Mouse (Mus musculus): ENCODE data around the gene Fam126a.

The Fam126a gene

GRCm38 (mm10) chr5:23990001-23990400 is 40.5 kb downstream of the Fam126a start:
- no peak for DNase-seq

DNA sequence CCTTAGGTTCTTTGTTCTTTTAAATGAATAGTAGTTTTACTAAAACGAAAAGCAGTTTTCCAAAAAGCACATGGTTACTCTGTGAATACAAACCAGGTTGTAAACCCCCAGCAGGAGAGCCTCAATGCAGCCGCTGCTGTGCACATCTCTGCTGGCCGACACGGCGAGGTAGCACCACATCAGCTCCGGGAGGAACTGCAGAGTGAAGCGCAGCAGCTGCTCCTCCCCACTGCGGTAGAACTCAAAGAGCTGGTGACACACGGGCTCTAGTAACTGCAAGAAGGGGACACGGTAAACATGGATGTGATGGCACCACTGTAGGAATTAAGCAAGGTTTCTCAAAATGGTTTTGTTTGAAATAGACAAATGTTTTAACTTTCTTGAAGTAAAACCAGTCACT is 42.7 kb downstream of the Fam126a start:
- no peak for DNase-seq

DNA sequence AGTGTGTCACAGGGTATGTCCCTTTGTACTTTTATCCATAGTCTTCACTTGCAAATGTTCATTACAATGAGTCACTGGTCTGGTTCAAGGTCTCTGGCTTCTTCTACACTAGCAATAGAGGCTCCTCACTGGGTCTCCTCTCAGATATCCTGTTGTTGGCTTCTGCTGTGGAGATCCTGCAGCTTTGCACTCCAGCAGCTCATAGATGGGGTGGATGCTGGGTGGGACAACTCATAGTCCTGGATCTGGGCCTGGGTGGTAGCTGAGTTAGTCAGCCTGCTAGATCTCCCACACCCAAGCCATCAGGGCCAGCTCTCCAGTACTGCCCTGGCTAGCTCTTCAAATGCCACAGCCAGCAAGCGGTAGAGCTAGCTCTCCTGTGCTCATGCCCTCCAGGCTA is 48.4 kb downstream of the Fam126a start:
- DNase-seq = no peak

- DNase-seq = peak; percentile 26
Observed at GRCm38 (mm10) chr5:23978516-23978915, 52.0 kb downstream of the Fam126a start.

DNA sequence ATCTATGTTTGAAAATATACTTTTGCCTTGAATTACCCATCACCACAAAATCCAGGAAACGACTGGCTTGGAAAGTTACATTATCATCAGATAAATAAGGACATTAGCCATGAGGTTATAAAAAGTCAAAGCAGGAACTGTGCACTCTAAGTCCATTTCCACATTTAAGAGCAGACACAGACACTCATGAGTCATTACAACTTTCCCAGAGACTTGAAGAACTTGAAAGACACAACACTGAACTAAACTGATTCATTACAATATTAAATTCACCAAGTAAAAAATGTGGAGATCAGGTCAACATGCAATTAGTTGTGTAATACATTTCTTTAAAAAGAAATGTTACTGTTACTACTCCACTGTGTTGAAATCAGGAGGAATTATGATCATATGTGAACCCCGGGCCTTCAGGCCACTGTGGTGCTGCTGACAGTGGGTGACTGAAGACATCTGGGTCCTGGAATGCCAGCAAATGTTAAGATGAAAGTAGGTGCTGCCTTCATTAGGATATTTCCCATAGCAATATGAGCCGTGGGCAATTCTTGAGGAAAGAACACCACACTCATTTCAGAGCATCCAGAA is 55.4 kb downstream of the Fam126a start:
- DNase-seq = peak; percentile 46

GRCm38 (mm10) chr5:23967705-23968104 is 62.8 kb downstream of the Fam126a start:
- DNase-seq = peak; percentile 41

DNA sequence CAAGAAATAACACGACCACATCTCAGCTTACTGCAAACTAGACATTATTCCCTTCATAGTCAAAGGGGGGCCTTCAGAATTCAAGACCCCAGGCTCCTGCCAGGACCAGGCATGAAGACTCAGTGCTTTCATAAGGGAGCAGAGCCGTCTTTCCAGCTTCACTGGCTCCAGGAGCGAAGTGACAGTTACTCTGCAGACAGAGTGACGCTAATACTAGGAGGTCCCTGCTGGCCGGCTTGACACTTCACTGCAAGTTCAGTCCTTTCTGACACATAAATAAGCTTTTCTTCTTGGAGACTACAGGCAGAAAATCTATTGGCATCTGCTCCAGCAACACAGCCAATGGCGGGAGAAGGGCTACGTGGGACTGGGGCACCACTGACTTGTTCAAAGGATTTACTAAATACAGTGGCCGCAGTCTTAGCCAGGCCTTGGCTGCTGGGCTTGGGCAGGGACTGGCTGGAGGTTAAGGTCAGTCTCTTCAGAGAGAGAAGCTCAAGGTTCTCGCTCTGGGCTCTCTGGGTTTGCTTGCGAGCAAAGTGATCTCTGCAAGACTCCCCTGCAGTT is 65.8 kb downstream of the Fam126a start:
- no peak for DNase-seq

- no peak for DNase-seq
Observed at GRCm38 (mm10) chr5:23953047-23953446, 77.4 kb downstream of the Fam126a start.

GRCm38 (mm10) chr5:23948071-23948470 is 82.4 kb downstream of the Fam126a start:
- DNase-seq = no peak

DNA sequence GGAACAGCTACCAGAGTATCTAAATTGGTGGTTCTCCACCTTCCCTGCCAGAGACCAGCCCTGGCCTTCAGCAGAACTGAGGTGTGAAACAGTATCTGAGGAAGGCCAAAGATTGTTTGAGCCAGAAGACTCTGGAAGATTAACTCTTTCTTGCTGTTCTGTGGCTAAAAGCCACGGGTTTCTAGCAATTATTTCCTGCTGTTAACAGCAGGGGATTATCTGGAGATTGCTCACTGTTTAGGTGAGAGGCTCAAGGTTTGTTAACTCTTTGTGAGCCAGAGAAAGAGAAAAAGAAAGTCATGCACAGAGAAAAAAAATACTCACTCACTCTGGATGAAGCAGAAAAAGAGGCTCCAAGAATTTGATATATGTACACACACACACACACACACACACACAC is 85.4 kb downstream of the Fam126a start:
- DNase-seq = no peak

DNA sequence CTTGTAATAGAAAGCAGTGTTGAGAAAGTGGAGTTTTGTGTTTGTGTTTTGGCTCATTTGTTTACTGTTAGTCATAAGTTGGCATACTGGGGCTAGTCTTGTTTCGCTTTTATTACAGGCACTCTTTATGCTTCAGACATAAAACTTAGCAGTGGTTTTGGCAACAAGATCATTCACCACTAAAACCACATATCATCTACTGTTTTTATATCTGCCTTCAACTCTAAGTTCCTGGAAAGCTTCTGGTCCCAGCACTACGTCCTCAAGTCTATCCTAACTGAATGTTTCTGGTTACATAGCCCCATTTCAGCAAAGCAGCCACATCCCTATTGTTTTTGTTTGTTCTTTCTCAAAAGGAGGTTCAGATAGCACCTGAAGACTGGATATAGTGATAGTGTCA is 87.0 kb downstream of the Fam126a start:
- no peak for DNase-seq

DNA sequence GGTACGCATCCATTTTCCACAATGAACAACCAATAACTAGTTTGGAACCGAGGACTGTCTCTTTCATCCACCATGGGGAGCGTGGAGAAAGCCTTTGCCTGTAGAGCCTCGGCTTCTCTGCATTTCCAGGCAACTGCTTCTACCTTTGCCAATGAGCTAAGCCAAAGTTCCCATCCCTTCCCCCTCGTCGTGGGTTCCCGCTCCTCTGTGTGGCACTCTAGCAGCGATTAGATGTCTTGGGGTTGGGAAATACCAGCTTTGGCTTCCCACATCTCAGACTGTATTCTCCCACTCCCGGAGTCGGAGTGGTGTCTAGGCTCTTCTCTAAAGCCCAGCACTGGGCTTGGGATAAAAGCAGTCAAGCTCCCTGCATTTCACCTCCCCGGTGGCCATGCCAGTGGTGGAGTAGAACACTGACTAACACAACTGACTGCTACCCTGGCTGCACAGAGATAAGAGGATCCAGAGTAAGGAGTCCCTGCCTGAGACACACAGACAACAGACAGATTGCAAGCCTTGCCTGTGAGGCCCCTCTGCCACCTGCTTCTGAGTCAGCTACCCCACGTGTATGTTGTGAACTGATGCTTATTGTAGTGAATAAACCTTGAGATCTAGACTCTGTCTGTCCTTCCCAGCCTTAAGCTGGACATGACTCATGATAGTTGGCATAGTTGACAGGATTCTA is 106.9 kb downstream of the Fam126a start:
- DNase-seq = no peak

- no peak for DNase-seq
Observed at GRCm38 (mm10) chr5:23922516-23923291, 107.8 kb downstream of the Fam126a start.

GRCm38 (mm10) chr5:23921316-23921715 is 109.2 kb downstream of the Fam126a start:
- no peak for DNase-seq

- DNase-seq = peak; percentile 23
Observed at GRCm38 (mm10) chr5:23919892-23920731, 110.4 kb downstream of the Fam126a start.

GRCm38 (mm10) chr5:23917301-23917700 is 113.2 kb downstream of the Fam126a start:
- no peak for DNase-seq

GRCm38 (mm10) chr5:23911556-23911955 is 118.9 kb downstream of the Fam126a start:
- no peak for DNase-seq

DNA sequence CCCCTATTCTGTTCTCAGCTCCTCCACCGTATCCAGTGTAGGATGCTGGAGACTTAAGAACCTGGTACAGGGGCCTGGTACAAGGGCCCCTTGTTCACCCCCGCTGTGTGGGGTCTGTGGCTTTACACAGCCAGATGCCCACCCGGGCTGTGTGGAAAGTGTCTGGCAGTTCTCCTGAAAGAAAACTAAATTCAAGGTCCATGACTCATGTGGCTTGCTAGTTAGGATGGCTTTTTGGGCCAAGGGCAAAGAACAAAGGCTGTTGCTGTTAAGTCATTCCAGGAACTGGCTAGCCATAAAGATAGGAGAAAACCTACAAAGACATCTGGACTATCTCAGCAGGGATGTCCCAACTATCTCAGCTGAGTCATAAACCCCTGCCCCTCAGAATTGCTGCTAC is 121.2 kb downstream of the Fam126a start:
- no peak for DNase-seq

DNA sequence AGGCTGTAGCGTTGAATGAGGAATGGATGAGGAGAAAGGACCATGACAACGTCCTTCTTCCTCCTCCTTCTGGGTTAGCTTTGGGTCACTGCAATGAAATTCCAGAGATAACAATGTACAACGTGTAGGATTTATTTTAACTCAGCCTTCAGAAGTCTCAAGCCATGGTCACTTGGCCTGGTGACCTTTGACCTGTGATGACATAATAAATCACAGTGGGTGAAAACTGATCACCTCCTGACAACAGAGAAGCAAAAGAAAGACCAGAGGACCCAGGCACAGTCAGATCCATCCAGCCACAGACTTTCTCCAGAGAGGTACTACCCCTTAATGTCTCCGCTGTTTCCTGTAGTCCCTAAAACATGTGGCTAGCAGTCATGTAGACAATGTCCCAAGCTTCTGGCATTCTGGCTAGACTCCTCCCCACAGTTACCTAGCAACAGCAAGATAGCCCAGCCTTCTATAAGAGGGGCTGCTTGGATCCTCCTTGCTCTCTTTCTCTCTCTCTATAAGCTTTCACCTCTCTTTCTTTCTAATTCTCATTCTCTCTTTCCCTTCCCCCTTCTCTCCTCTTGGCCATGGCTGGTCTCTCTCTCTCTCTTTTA is 121.9 kb downstream of the Fam126a start:
- DNase-seq = no peak

DNA sequence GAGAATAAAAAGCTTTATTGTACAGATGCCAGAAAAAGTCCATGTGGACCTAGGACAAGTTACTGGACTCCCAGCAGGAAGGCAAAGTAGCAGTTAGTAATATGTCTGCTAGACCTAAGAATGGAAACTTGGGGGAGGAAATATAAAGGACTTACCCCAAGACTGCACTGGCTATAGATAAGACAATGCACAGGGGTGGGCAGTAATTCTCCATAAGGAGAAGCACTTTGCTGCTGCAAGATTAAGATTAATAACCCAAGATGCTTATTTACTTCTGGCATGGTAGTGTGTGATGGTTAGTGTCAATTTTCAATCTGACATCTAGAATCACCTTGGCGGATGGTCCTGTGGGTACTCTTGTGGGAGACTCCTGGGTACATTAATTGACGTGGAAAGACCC is 128.3 kb downstream of the Fam126a start:
- no peak for DNase-seq

GRCm38 (mm10) chr5:23900190-23900589 is 130.3 kb downstream of the Fam126a start:
- DNase-seq = no peak
